ENCODE assay signal across 15 mouse cellular contexts in the genomic region with DNA sequence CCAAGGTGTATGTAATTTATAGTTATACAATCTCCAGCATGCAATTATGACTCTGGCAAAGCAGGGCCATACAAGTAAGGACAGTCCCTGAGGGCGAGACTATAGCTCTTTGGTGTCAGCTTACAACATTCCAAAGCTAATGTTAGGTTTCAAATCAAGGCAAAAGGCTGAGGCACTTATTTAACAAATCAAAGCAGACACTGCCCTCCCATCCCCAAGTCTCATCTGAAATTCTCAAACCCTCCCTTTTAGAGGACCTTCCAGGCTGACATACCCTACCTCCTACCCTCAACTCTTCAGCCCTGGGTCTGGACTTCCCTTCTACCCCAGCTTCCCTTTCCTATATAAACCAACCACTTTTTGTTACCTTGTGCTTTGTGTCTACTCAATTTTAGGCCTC.
"Had no signal": no experiment of that assay in that cellular context is flagged by ENCODE, and none has a peak within 500 bp of the region (broad histone marks: within the 10 kb centered on the region; RNA-seq: fewer than 3 reads in every experiment).

No protein-coding gene starts in this region.

- H3K36me3 ChIP-seq: limb, embryonic 13.5 days; liver, embryonic 12.5 days; midbrain, embryonic 15.5 days; neural tube, embryonic 13.5 days; stomach, embryonic 15.5 days had no signal

- DNase-seq: kidney, postnatal 36 days; layer of hippocampus, adult 9-11 months; layer of hippocampus, postnatal 36 days; lung, embryonic 14.5 days; lung, postnatal 10 days; lung, postnatal 4 days; retina, postnatal 1 day; thymus, adult 2 months; thymus, postnatal 25 days had no signal

- H3K9ac ChIP-seq: limb, embryonic 13.5 days; liver, embryonic 12.5 days; lung, embryonic 14.5 days; midbrain, embryonic 15.5 days; neural tube, embryonic 13.5 days; stomach, embryonic 15.5 days had no signal

- H3K27me3 ChIP-seq: limb, embryonic 13.5 days; liver, embryonic 12.5 days; midbrain, embryonic 15.5 days; neural tube, embryonic 13.5 days; stomach, embryonic 15.5 days had no signal

- H3K4me3 ChIP-seq: limb, embryonic 13.5 days; liver, embryonic 12.5 days; midbrain, embryonic 15.5 days; neural tube, embryonic 13.5 days; stomach, embryonic 15.5 days had no signal

- H3K4me1 ChIP-seq: limb, embryonic 13.5 days; liver, embryonic 12.5 days; midbrain, embryonic 15.5 days; neural tube, embryonic 13.5 days; stomach, embryonic 15.5 days had no signal

- H3K27ac ChIP-seq: kidney, postnatal 0 days; limb, embryonic 13.5 days; liver, embryonic 12.5 days; midbrain, embryonic 15.5 days; neural tube, embryonic 13.5 days; stomach, embryonic 15.5 days had no signal

- H3K9me3 ChIP-seq: limb, embryonic 13.5 days; liver, embryonic 12.5 days; midbrain, embryonic 15.5 days; neural tube, embryonic 13.5 days; stomach, embryonic 15.5 days had no signal
